Mouse (Mus musculus): ENCODE measurements around the gene Zfhx3. TPM values are rescaled to one million over a fixed set of nuclear protein-coding genes. Genes with fewer than 3 reads are reported as not detected.

Zfhx3 gene
- total RNA-seq, 2 experiments from 2014 or later, result 0.38 to 0.43 TPM

- ATAC-seq (replicated peaks; ENCODE audit: low FRiP score, poor library complexity, severe bottlenecking), result no peak
Measured at GRCm38 (mm10) chr8:108078726-108079125, 136.3 kb downstream of the Zfhx3 start.

- ATAC-seq (replicated peaks; ENCODE audit: low FRiP score, poor library complexity, severe bottlenecking), result no peak
Measured at GRCm38 (mm10) chr8:108086913-108087312, 144.5 kb downstream of the Zfhx3 start.

- ATAC-seq (replicated peaks; ENCODE audit: low FRiP score, poor library complexity, severe bottlenecking), result no peak
Measured at GRCm38 (mm10) chr8:108089632-108090031, 147.2 kb downstream of the Zfhx3 start.

GRCm38 (mm10) chr8:108098598-108098997 is 156.2 kb downstream of the Zfhx3 start:
- no peak for ATAC-seq (replicated peaks; ENCODE audit: low FRiP score, poor library complexity, severe bottlenecking)

GRCm38 (mm10) chr8:108101131-108101530 is 158.7 kb downstream of the Zfhx3 start:
- no peak for ATAC-seq (replicated peaks; ENCODE audit: low FRiP score, poor library complexity, severe bottlenecking)

- no peak for ATAC-seq (replicated peaks; ENCODE audit: low FRiP score, poor library complexity, severe bottlenecking)
Measured at GRCm38 (mm10) chr8:108101978-108102865, 159.8 kb downstream of the Zfhx3 start.

- ATAC-seq (replicated peaks; ENCODE audit: low FRiP score, poor library complexity, severe bottlenecking), result no peak
Measured at GRCm38 (mm10) chr8:108104471-108105098, 162.1 kb downstream of the Zfhx3 start.

- no peak for ATAC-seq (replicated peaks; ENCODE audit: low FRiP score, poor library complexity, severe bottlenecking)
Measured at GRCm38 (mm10) chr8:108125053-108125452, 182.6 kb downstream of the Zfhx3 start.

- no peak for ATAC-seq (replicated peaks; ENCODE audit: low FRiP score, poor library complexity, severe bottlenecking)
Measured at GRCm38 (mm10) chr8:108125491-108125890, 183.0 kb downstream of the Zfhx3 start.

GRCm38 (mm10) chr8:108146536-108146935 is 204.1 kb downstream of the Zfhx3 start:
- no peak for ATAC-seq (replicated peaks; ENCODE audit: low FRiP score, poor library complexity, severe bottlenecking)

- no peak for ATAC-seq (replicated peaks; ENCODE audit: low FRiP score, poor library complexity, severe bottlenecking)
Measured at GRCm38 (mm10) chr8:108148599-108149249, 206.3 kb downstream of the Zfhx3 start.

GRCm38 (mm10) chr8:108170804-108171203 is 228.4 kb downstream of the Zfhx3 start:
- no peak for ATAC-seq (replicated peaks; ENCODE audit: low FRiP score, poor library complexity, severe bottlenecking)

GRCm38 (mm10) chr8:108183296-108183695 is 240.9 kb downstream of the Zfhx3 start:
- no peak for ATAC-seq (replicated peaks; ENCODE audit: low FRiP score, poor library complexity, severe bottlenecking)

GRCm38 (mm10) chr8:108183948-108184347 is 241.5 kb downstream of the Zfhx3 start:
- ATAC-seq (replicated peaks; ENCODE audit: low FRiP score, poor library complexity, severe bottlenecking), result no peak

- ATAC-seq (replicated peaks; ENCODE audit: low FRiP score, poor library complexity, severe bottlenecking), result no peak
Measured at GRCm38 (mm10) chr8:108186289-108186688, 243.8 kb downstream of the Zfhx3 start.

- ATAC-seq (replicated peaks; ENCODE audit: low FRiP score, poor library complexity, severe bottlenecking), result no peak
Measured at GRCm38 (mm10) chr8:108188044-108188443, 245.6 kb downstream of the Zfhx3 start.

GRCm38 (mm10) chr8:108194571-108194970 is 252.1 kb downstream of the Zfhx3 start:
- ATAC-seq (replicated peaks; ENCODE audit: low FRiP score, poor library complexity, severe bottlenecking), result no peak

- no peak for ATAC-seq (replicated peaks; ENCODE audit: low FRiP score, poor library complexity, severe bottlenecking)
Measured at GRCm38 (mm10) chr8:108215026-108215425, 272.6 kb downstream of the Zfhx3 start.

GRCm38 (mm10) chr8:108218171-108218840 is 275.9 kb downstream of the Zfhx3 start:
- ATAC-seq (replicated peaks; ENCODE audit: low FRiP score, poor library complexity, severe bottlenecking), result no peak

GRCm38 (mm10) chr8:108220511-108220910 is 278.1 kb downstream of the Zfhx3 start:
- no peak for ATAC-seq (replicated peaks; ENCODE audit: low FRiP score, poor library complexity, severe bottlenecking)
